Mouse (Mus musculus): ENCODE measurements around the gene Gucy1b2. TPM values are rescaled to one million over a fixed set of nuclear protein-coding genes. Genes with fewer than 3 reads are reported as not detected.

Gene Gucy1b2
- polyA plus RNA-seq, 1 experiment = not detected

- Histone ChIP-seq H3K4me3 (ENCODE audit: insufficient read depth, low read depth, low read length) (no peak overlapping the region), H3K4me1 (ENCODE audit: control insufficient read depth, insufficient read depth, insufficient read length, low read length) (no peaks in the 10 kb centered on the region), H3K27ac (replicated peaks; ENCODE audit: low read depth, low read length) (no peak overlapping the region)
Measured at GRCm38 (mm10) chr14:62361263-62361980, 94.7 kb downstream of the Gucy1b2 start.

DNA sequence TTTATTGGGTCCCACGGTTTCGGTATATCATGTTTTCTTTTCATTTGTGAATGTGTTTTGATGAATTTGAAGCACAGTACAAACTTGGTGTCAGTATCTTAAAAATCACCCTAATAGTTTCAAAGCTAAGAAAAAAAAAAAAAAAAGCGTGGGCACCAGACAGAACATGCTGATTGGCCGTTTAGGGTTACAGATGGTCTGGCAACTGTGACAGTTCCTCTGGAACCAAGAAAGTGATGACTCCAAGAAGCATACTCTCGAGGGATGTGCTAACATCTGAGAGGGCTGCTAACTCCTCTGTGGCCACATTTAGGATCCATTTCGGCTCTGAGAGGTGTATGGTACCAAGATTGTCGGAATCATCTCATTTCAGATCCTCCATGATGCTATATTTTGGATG, 100.9 kb downstream of the Gucy1b2 start:
- Histone ChIP-seq H3K4me3 (ENCODE audit: insufficient read depth, low read depth, low read length) (no peak overlapping the region), H3K4me1 (ENCODE audit: control insufficient read depth, insufficient read depth, insufficient read length, low read length) (no peaks in the 10 kb centered on the region), H3K27ac (replicated peaks; ENCODE audit: low read depth, low read length) (no peak overlapping the region)

DNA sequence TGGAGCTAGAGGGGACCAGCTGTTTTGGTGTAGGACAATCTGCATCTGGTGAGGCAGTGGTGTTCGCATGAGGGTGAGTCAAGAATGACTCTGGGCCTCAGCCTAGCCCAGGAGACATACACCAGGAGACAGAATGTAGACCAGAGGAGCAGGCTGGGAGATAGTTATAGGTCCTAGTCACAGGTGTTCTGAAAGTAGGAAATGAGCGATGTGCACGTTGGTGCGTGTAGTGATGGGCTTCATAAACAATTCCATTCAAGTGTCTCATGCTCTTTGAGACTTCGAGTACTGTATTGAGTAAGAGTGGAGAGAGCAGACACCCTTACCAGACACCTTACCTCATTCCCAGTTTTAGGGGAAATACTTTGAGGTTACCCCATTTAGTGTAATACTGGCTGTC, 102.3 kb downstream of the Gucy1b2 start:
- no peak overlapping the region for H3K4me3 ChIP-seq (ENCODE audit: insufficient read depth, low read depth, low read length)
- no peak overlapping the region for H3K27ac ChIP-seq (replicated peaks; ENCODE audit: low read depth, low read length)
- no peaks in the 10 kb centered on the region for H3K4me1 ChIP-seq (ENCODE audit: control insufficient read depth, insufficient read depth, insufficient read length, low read length)

DNA sequence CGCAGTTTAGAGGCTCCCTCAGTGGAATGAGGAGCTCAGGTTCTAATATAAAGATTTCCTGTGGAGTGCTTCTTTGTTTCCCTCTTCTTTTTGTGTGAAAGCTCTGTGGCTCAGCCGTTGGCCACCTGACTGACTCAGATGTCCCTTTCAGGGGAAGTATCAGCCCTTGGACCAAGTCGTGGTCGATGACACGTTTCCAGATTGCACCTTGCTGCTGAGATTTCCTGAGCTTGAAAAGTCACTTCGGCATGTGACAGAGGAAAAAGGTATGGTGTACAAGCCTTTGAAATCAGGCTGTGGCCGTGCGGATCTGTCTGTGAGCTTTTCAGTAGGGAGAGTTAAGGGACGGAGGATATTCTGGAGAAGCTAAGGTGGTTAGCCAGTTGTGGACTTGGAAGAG, 102.7 kb downstream of the Gucy1b2 start:
- H3K4me1 ChIP-seq (ENCODE audit: control insufficient read depth, insufficient read depth, insufficient read length, low read length) = no peaks in the 10 kb centered on the region
- no peak overlapping the region for H3K4me3 ChIP-seq (ENCODE audit: insufficient read depth, low read depth, low read length)
- H3K27ac ChIP-seq (replicated peaks; ENCODE audit: low read depth, low read length) = no peak overlapping the region

GRCm38 (mm10) chr14:62350890-62351289, 105.2 kb downstream of the Gucy1b2 start:
- no peak overlapping the region for H3K4me3 ChIP-seq (ENCODE audit: insufficient read depth, low read depth, low read length)
- no peaks in the 10 kb centered on the region; the same call in 1 of the 2 replicates for H3K4me1 ChIP-seq (ENCODE audit: control insufficient read depth, insufficient read depth, insufficient read length, low read length)
- H3K27ac ChIP-seq (replicated peaks; ENCODE audit: low read depth, low read length) = no peak overlapping the region

- H3K4me1 ChIP-seq (ENCODE audit: control insufficient read depth, insufficient read depth, insufficient read length, low read length) = no peaks in the 10 kb centered on the region; the same call in 1 of the 2 replicates
- no peak overlapping the region for H3K4me3 ChIP-seq (ENCODE audit: insufficient read depth, low read depth, low read length)
- H3K27ac ChIP-seq (replicated peaks; ENCODE audit: low read depth, low read length) = 0 out of 2 replicates have a peak overlapping the region, but pooled peaks have one; percentile 9
Measured at GRCm38 (mm10) chr14:62350186-62350585, 105.9 kb downstream of the Gucy1b2 start.

GRCm38 (mm10) chr14:62349786-62350185, 106.3 kb downstream of the Gucy1b2 start:
- Histone ChIP-seq H3K27ac (replicated peaks; ENCODE audit: low read depth, low read length) (no peak overlapping the region), H3K4me3 (ENCODE audit: insufficient read depth, low read depth, low read length) (no peak overlapping the region), H3K4me1 (ENCODE audit: control insufficient read depth, insufficient read depth, insufficient read length, low read length) (no peaks in the 10 kb centered on the region; the same call in 1 of the 2 replicates)

DNA sequence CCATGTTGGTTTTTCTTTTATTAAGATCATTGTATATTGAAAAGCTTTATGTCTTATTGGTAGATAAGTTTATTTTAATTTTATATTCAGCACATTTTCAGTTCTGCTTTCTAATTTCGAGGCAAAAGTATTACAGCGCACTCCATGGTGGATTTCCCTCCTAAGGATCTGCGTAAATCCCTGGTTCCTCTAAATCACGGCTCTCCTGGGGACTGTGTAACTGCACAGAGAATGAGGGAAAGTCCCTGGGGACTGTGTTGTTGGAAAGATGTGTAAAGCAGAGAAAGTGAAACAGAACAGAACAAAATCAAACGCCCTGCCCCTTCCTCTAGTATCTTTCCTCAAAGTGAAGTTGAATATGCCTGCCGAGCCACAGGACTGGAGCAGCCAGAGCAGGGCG, 109.0 kb downstream of the Gucy1b2 start:
- Histone ChIP-seq H3K4me1 (ENCODE audit: control insufficient read depth, insufficient read depth, insufficient read length, low read length) (no peaks in the 10 kb centered on the region; the same call in 1 of the 2 replicates), H3K27ac (replicated peaks; ENCODE audit: low read depth, low read length) (no peak overlapping the region), H3K4me3 (ENCODE audit: insufficient read depth, low read depth, low read length) (peak overlapping the region; percentile 16)

GRCm38 (mm10) chr14:62346570-62346969, 109.5 kb downstream of the Gucy1b2 start:
- Histone ChIP-seq H3K4me3 (ENCODE audit: insufficient read depth, low read depth, low read length) (peak overlapping the region; percentile 26; the same call in 1 of the 2 replicates), H3K4me1 (ENCODE audit: control insufficient read depth, insufficient read depth, insufficient read length, low read length) (no peaks in the 10 kb centered on the region; the same call in 1 of the 2 replicates), H3K27ac (replicated peaks; ENCODE audit: low read depth, low read length) (no peak overlapping the region)

Other genes starting within 250 kb of the Gucy1b2 start
- gene Rnaseh2b, start 163.7 kb downstream of the Gucy1b2 start, polyA plus RNA-seq (2012; ENCODE audit: insufficient read depth, insufficient read length, missing spikeins) = 7.2 and 17.2 TPM in 2 replicates
- not detected in 2 replicates for gene Dleu7, start 163.2 kb downstream of the Gucy1b2 start, polyA plus RNA-seq (2012; ENCODE audit: insufficient read depth, insufficient read length, missing spikeins)
- 3.4 TPM in 2 replicates for gene Fam124a, start 99.4 kb upstream of the Gucy1b2 start, polyA plus RNA-seq (2012; ENCODE audit: insufficient read depth, insufficient read length, missing spikeins)
- not detected in 2 replicates for gene Gm4131, start 110.6 kb upstream of the Gucy1b2 start, polyA plus RNA-seq (2012; ENCODE audit: insufficient read depth, insufficient read length, missing spikeins)
- gene Serpine3, start 207.4 kb upstream of the Gucy1b2 start, polyA plus RNA-seq (2012; ENCODE audit: insufficient read depth, insufficient read length, missing spikeins) = not detected in 2 replicates